ENCODE assay signal across 8 mouse cellular contexts in the genomic region with DNA sequence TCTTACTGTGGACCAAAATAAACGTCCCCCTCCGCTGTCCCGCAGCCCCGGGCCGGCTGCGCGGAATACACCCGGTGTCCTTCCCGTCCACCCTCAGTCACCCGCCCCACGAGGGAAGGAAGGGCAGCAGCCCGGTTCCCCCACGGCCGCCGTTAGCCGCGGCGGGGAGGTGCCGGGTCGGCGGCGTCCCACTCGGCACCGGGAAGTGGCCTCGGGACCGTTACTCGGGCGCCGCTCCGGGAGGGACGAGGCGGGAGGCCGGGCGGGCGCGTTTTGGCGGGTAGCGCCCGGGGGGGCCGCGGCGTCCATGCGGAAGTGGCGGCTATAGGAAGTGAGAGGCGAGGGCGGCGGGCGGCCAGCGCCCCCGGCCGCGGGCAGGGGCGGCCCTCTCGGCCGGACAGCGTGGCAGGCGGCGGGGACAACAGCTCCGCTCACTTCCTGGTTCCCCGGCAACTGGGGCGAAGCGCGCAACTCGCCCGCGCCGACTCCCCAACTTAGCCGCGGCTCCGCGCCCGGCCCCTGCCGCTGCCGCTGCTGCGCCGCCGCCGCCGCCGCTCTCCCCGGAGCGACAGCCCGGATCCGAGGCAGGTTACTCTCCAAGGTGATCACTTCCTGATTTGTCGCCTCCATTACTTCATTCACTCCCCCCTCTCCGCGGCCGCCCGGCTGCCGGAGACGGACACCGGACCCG. TPM values are rescaled to one million over a fixed set of nuclear protein-coding genes. Genes with fewer than 3 reads are reported as not detected.
DNase-seq lines count a peak whose midpoint lies in the region; ATAC-seq and TF ChIP-seq lines count a peak whose summit lies in the region.

No protein-coding gene starts in this region.

- H3K36me3 ChIP-seq in neural tube, embryonic 11.5 days (ENCODE audit: control insufficient read depth, insufficient read depth, low read length), result no peaks in the 10 kb centered on the region
- no peaks in the 10 kb centered on the region for H3K36me3 ChIP-seq in forebrain, postnatal 0 days (ENCODE audit: insufficient read depth)
- no peaks in the 10 kb centered on the region for H3K36me3 ChIP-seq in intestine, embryonic 14.5 days (ENCODE audit: control insufficient read depth, insufficient read depth, low read length)
- H3K36me3 ChIP-seq in liver, embryonic 12.5 days, result peaks cover 6% of the 10 kb centered on the region

- TF ChIP-seq CTCF in bone marrow, adult 2 months (IDR thresholded peaks at IDR 0.05; ENCODE audit: control insufficient read depth, insufficient read depth, low read length), result no peak
- TF ChIP-seq CTCF in forebrain, postnatal 0 days (IDR thresholded peaks at IDR 0.05; ENCODE audit: low read depth), result no peak

- H3K9me3 ChIP-seq in neural tube, embryonic 11.5 days (ENCODE audit: control insufficient read depth, low read length), result no peaks in the 10 kb centered on the region
- no peaks in the 10 kb centered on the region for H3K9me3 ChIP-seq in forebrain, postnatal 0 days (ENCODE audit: low read length)
- H3K9me3 ChIP-seq in intestine, embryonic 14.5 days (ENCODE audit: control insufficient read depth, low read length), result no peaks in the 10 kb centered on the region
- H3K9me3 ChIP-seq in liver, embryonic 12.5 days (replicated peaks), result no peaks in the 10 kb centered on the region

- no peaks in the 10 kb centered on the region for H3K27me3 ChIP-seq in neural tube, embryonic 11.5 days (ENCODE audit: control insufficient read depth, insufficient read depth, low read length)
- no peaks in the 10 kb centered on the region for H3K27me3 ChIP-seq in forebrain, postnatal 0 days (ENCODE audit: insufficient read depth, low read length)
- no peaks in the 10 kb centered on the region for H3K27me3 ChIP-seq in intestine, embryonic 14.5 days (replicated peaks; ENCODE audit: control insufficient read depth, insufficient read depth, low read length)
- H3K27me3 ChIP-seq in liver, embryonic 12.5 days (replicated peaks), result no peaks in the 10 kb centered on the region

- ATAC-seq in neural tube, embryonic 11.5 days (ENCODE audit: insufficient read depth, low FRiP score, low TSS enrichment), result peak; percentile 38
- ATAC-seq in forebrain, postnatal 0 days, result peak; percentile 13
- ATAC-seq in intestine, embryonic 14.5 days (replicated peaks; ENCODE audit: low FRiP score, low TSS enrichment, low read depth), result peak; percentile 63
- ATAC-seq in liver, embryonic 12.5 days, result no peak

- WGBS in neural tube, embryonic 11.5 days, result 1% methylated on average over 64 of the region's 93 CpGs
- under 1% methylated on average over 91 of the region's 93 CpGs for WGBS in bone marrow, adult 2 months
- WGBS in forebrain, postnatal 0 days, result under 1% methylated on average over 74 of the region's 93 CpGs
- under 1% methylated on average over 71 of the region's 93 CpGs for WGBS in intestine, embryonic 14.5 days
- WGBS in liver, embryonic 12.5 days (ENCODE audit: insufficient replicate concordance), result under 1% methylated on average over 61 of the region's 93 CpGs

- peaks cover 3% of the 10 kb centered on the region; the same call in 1 of the 2 replicates for H3K4me1 ChIP-seq in neural tube, embryonic 11.5 days (ENCODE audit: control insufficient read depth, insufficient read depth, low read length)
- no peaks in the 10 kb centered on the region for H3K4me1 ChIP-seq in bone marrow, adult 2 months (ENCODE audit: control insufficient read depth, insufficient read depth, low read length)
- H3K4me1 ChIP-seq in forebrain, postnatal 0 days (ENCODE audit: insufficient read depth), result no peaks in the 10 kb centered on the region
- H3K4me1 ChIP-seq in intestine, embryonic 14.5 days (replicated peaks; ENCODE audit: control insufficient read depth, insufficient read depth, low read length), result peaks cover 12% of the 10 kb centered on the region
- peaks cover 30% of the 10 kb centered on the region for H3K4me1 ChIP-seq in liver, embryonic 12.5 days

- peak overlapping the region; percentile 88 for H3K9ac ChIP-seq in neural tube, embryonic 11.5 days (ENCODE audit: low read length)
- peak overlapping the region; percentile 78 for H3K9ac ChIP-seq in forebrain, postnatal 0 days
- peak overlapping the region; percentile 96 for H3K9ac ChIP-seq in intestine, embryonic 14.5 days (ENCODE audit: low read length)
- H3K9ac ChIP-seq in liver, embryonic 12.5 days, result peak overlapping the region; percentile 92

- peak overlapping the region; percentile 97 for H3K4me3 ChIP-seq in neural tube, embryonic 11.5 days (ENCODE audit: low read depth, low read length)
- H3K4me3 ChIP-seq in bone marrow, adult 2 months (replicated peaks; ENCODE audit: control insufficient read depth, low read depth, low read length), result peak overlapping the region; percentile 81
- peak overlapping the region; percentile 95 for H3K4me3 ChIP-seq in forebrain, postnatal 0 days (ENCODE audit: low read depth, low read length)
- peak overlapping the region; percentile 92 for H3K4me3 ChIP-seq in intestine, embryonic 14.5 days (ENCODE audit: low read depth, low read length)
- peak overlapping the region; percentile 95 for H3K4me3 ChIP-seq in liver, embryonic 12.5 days

- peak overlapping the region; percentile 74 for H3K4me2 ChIP-seq in neural tube, embryonic 11.5 days (ENCODE audit: low read depth)
- H3K4me2 ChIP-seq in forebrain, postnatal 0 days (ENCODE audit: low read depth), result peak overlapping the region; percentile 58
- peak overlapping the region; percentile 79 for H3K4me2 ChIP-seq in intestine, embryonic 14.5 days (ENCODE audit: low read length)
- H3K4me2 ChIP-seq in liver, embryonic 12.5 days, result peak overlapping the region; percentile 91

- peak; percentile 29; the same call in 1 of the 2 replicates for TF ChIP-seq POLR2A in bone marrow, adult 2 months (IDR thresholded peaks at IDR 0.05; ENCODE audit: borderline replicate concordance, control insufficient read depth, low read depth, low read length)

- H3K27ac ChIP-seq in neural tube, embryonic 11.5 days (ENCODE audit: low read depth, low read length), result peak overlapping the region; percentile 94
- peak overlapping the region; percentile 100 for H3K27ac ChIP-seq in bone marrow, adult 2 months (ENCODE audit: control insufficient read depth, insufficient read depth, low read depth, low read length, poor library complexity)
- H3K27ac ChIP-seq in forebrain, postnatal 0 days (ENCODE audit: low read depth, low read length), result peak overlapping the region; percentile 94
- H3K27ac ChIP-seq in intestine, embryonic 14.5 days (ENCODE audit: low read depth), result peak overlapping the region; percentile 99
- peak overlapping the region; percentile 97 for H3K27ac ChIP-seq in liver, embryonic 12.5 days

- no peak for DNase-seq in neural tube, embryonic 11.5 days (ENCODE audit: low spot score)
- DNase-seq in neural tube, embryonic 10.5 days (ENCODE audit: extremely low spot score, low spot score), result no peak
- peak; percentile 49 for DNase-seq in forebrain, postnatal 0 days
- DNase-seq in intestine, embryonic 14.5 days (ENCODE audit: low spot score), result no peak
- DNase-seq in monocyte, adult 2 months (ENCODE audit: low read depth in 1 of 2, low spot score in 2 of 2), result peak; percentile 26 to 63
- peak; percentile 71 for DNase-seq in testis, postnatal 10 days (ENCODE audit: low spot score)

RNA-seq across cellular contexts. Expression of gene Noct, which starts 52.3 kb away (rescaled TPM):
- 15.1 TPM in 2 replicates for polyA plus RNA-seq in neural tube, embryonic 11.5 days (2014; fragmentation: Nextera tagmentation; extraction: Ambion mirVana)
- polyA plus RNA-seq in bone marrow, adult 2 months (2011; ENCODE audit: insufficient read depth, insufficient read length, low replicate concordance, missing spikeins), result 14.4 and 18.3 TPM in 2 replicates
- 31.5 and 33.7 TPM in 2 replicates for total RNA-seq in forebrain, postnatal 0 days (2014; rRNA removed)
- 27.0 and 32.6 TPM in 2 replicates for polyA plus RNA-seq in forebrain, postnatal 0 days (2015; fragmentation: Nextera tagmentation; extraction: Ambion mirVana)
- 7.0 and 7.7 TPM in 2 replicates for polyA plus RNA-seq in intestine, embryonic 14.5 days (2014; fragmentation: Nextera tagmentation; extraction: Ambion mirVana)
- polyA plus RNA-seq in liver, embryonic 12.5 days (2016; fragmentation: Nextera tagmentation; extraction: Ambion mirVana), result 39.8 and 41.1 TPM in 2 replicates

Comparison
In these comparisons a context has a peak if more than half of its experiments do, and no peak if none do; other contexts are left out.
1. DNase-seq: peak in forebrain, postnatal 0 days (single experiment), monocyte, adult 2 months (2 of 2) and testis, postnatal 10 days (single experiment); none in neural tube, embryonic 11.5 days (single experiment), neural tube, embryonic 10.5 days (single experiment) and intestine, embryonic 14.5 days (single experiment).
2. Peak in every context shown above with its lines, with median percentiles within 50 percentile points of each other: H3K27ac ChIP-seq, H3K4me2 ChIP-seq, H3K4me3 ChIP-seq and H3K9ac ChIP-seq.